ENCODE assay signal across 10 mouse cellular contexts in the genomic region with DNA sequence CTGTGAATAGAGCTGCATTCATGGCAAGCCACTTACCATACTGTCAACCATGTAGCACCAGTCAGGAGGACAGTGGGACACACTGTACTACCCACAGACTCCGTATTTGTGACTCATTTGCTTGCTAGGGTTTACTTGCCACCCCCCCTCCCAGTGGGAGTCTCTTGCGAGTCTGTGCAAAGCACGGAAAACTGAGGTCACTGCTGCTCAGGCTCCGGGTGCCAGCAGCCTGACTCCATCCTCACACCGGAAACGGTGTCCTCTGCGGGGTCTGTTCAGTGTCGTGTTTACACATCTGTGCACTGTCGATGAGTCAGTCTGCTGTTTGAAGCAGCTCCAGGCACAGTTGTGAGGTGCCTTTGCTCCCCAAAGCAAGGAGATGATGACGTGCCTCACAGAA. TPM values are rescaled to one million over a fixed set of nuclear protein-coding genes. Genes with fewer than 3 reads are reported as not detected.
DNase-seq lines count a peak whose midpoint lies in the region.
"Had no signal": no experiment of that assay in that cellular context is flagged by ENCODE, and none has a peak within 500 bp of the region (broad histone marks: within the 10 kb centered on the region; RNA-seq: fewer than 3 reads in every experiment).

No protein-coding gene starts in this region.

- H3K4me1 ChIP-seq in hindbrain, embryonic 10.5 days (replicated peaks) = peaks cover 32% of the 10 kb centered on the region

- no peaks in the 10 kb centered on the region for H3K9me3 ChIP-seq in hindbrain, embryonic 10.5 days
- H3K9me3 ChIP-seq: megakaryocyte, embryonic 14.5 days had no signal

- H3K4me3 ChIP-seq in hindbrain, embryonic 10.5 days = no peak overlapping the region
- H3K4me3 ChIP-seq: erythroblast, embryonic 14.5 days; megakaryocyte, embryonic 14.5 days had no signal

- H3K36me3 ChIP-seq in hindbrain, embryonic 10.5 days = no peaks in the 10 kb centered on the region

- H3K27me3 ChIP-seq in hindbrain, embryonic 10.5 days (ENCODE audit: insufficient read depth, poor library complexity, severe bottlenecking) = no peaks in the 10 kb centered on the region
- H3K27me3 ChIP-seq: megakaryocyte, embryonic 14.5 days had no signal

- 78% methylated on average over 10 of the region's 10 CpGs for WGBS in hindbrain, embryonic 10.5 days

- no peak overlapping the region for H3K27ac ChIP-seq in hindbrain, embryonic 10.5 days

- peak; percentile 44 for DNase-seq in kidney, postnatal 14 days
- no peak for DNase-seq in kidney, adult 8-10 months
- peak; percentile 79 for DNase-seq in brain, adult 2 months (ENCODE audit: low read depth, low spot score)
- DNase-seq in induced T-regulatory cell, adult 2 months (ENCODE audit: low read depth) = peak; percentile 17
- DNase-seq in naive thymus-derived CD4-positive, alpha-beta T cell, adult 2 months (ENCODE audit: low read depth) = peak; percentile 4
- no peak for DNase-seq in thymus, adult 18-20 months
- no peak for DNase-seq in ovary, postnatal 10 days (ENCODE audit: low spot score)
- DNase-seq in hindbrain, embryonic 10.5 days (ENCODE audit: low spot score) = no peak

RNA-seq across cellular contexts. Expression of a gene that starts 43.0 kb away (rescaled TPM):
- 7.6 and 9.4 TPM in 2 replicates for polyA plus RNA-seq in hindbrain, embryonic 10.5 days (2016; fragmentation: Nextera tagmentation; extraction: Ambion mirVana)

Comparison
In these comparisons a context has a peak if more than half of its experiments do, and no peak if none do; other contexts are left out.
1. DNase-seq: peak in kidney, postnatal 14 days (single experiment), brain, adult 2 months (single experiment), induced T-regulatory cell, adult 2 months (single experiment) and naive thymus-derived CD4-positive, alpha-beta T cell, adult 2 months (single experiment); none in kidney, adult 8-10 months (0 of 2), thymus, adult 18-20 months (0 of 2), ovary, postnatal 10 days (single experiment) and hindbrain, embryonic 10.5 days (single experiment).